Comparison of ENCODE assay signal across 27 mouse cellular contexts in the genomic region with DNA sequence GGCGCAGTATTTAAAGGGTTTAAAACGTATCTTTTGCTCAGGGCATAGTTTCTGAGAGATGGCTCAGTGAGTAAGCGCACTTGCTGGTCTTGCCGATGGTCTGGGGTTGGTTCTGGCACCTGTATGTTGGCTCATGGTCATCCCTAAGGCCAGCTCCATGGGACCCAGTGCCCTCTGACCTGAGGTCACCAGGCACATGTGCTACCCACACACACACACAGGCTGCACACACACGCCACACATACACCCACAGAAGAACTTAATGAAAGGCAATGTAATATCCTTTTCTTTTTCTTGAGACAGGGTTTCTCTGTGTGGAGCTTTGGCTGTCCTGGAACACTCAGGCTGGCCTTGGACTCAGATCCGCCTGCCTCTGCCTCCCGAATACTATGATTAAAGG.
"Had no signal": no experiment of that assay in that cellular context is flagged by ENCODE, and none has a peak within 500 bp of the region (broad histone marks: within the 10 kb centered on the region; RNA-seq: fewer than 3 reads in every experiment).

No protein-coding gene starts in this region.

- ATAC-seq: liver, embryonic 12.5 days; liver, postnatal 0 days; midbrain, embryonic 13.5 days; midbrain, embryonic 15.5 days; midbrain, embryonic 16.5 days had no signal

- H3K9me3 ChIP-seq: limb, embryonic 10.5 days; limb, embryonic 12.5 days; limb, embryonic 13.5 days; limb, embryonic 15.5 days; liver, embryonic 12.5 days; liver, embryonic 13.5 days; liver, embryonic 15.5 days; lung, embryonic 15.5 days; megakaryocyte, embryonic 14.5 days; midbrain, embryonic 10.5 days; midbrain, embryonic 12.5 days; midbrain, embryonic 13.5 days; midbrain, embryonic 15.5 days; neural tube, embryonic 12.5 days had no signal

- H3K4me2 ChIP-seq: limb, embryonic 12.5 days; limb, embryonic 13.5 days; limb, embryonic 15.5 days; liver, embryonic 12.5 days; liver, embryonic 13.5 days; liver, embryonic 15.5 days; lung, embryonic 14.5 days; lung, embryonic 15.5 days; midbrain, embryonic 11.5 days; midbrain, embryonic 12.5 days; midbrain, embryonic 13.5 days; midbrain, embryonic 15.5 days; neural tube, embryonic 12.5 days had no signal

- H3K4me3 ChIP-seq: left cerebral cortex, adult 2 months; limb, embryonic 10.5 days; limb, embryonic 12.5 days; limb, embryonic 13.5 days; limb, embryonic 15.5 days; liver, embryonic 12.5 days; liver, embryonic 13.5 days; liver, embryonic 15.5 days; lung, embryonic 15.5 days; megakaryocyte, embryonic 14.5 days; midbrain, embryonic 10.5 days; midbrain, embryonic 12.5 days; midbrain, embryonic 13.5 days; midbrain, embryonic 15.5 days; myocyte; neural tube, embryonic 12.5 days had no signal

- H3K4me1 ChIP-seq: limb, embryonic 10.5 days; limb, embryonic 12.5 days; limb, embryonic 13.5 days; limb, embryonic 15.5 days; liver, embryonic 15.5 days; midbrain, embryonic 10.5 days; midbrain, embryonic 12.5 days; midbrain, embryonic 13.5 days; midbrain, embryonic 15.5 days; neural tube, embryonic 12.5 days had no signal

- H3K27me3 ChIP-seq: limb, embryonic 12.5 days; limb, embryonic 13.5 days; limb, embryonic 15.5 days; liver, embryonic 12.5 days; liver, embryonic 13.5 days; liver, embryonic 15.5 days; lung, embryonic 15.5 days; megakaryocyte, embryonic 14.5 days; midbrain, embryonic 12.5 days; midbrain, embryonic 13.5 days; midbrain, embryonic 15.5 days; neural tube, embryonic 12.5 days had no signal

- H3K9ac ChIP-seq: limb, embryonic 12.5 days; limb, embryonic 13.5 days; limb, embryonic 15.5 days; liver, embryonic 12.5 days; liver, embryonic 13.5 days; liver, embryonic 14.5 days; liver, embryonic 15.5 days; liver, postnatal 0 days; lung, embryonic 14.5 days; lung, embryonic 15.5 days; midbrain, embryonic 12.5 days; midbrain, embryonic 13.5 days; midbrain, embryonic 15.5 days; neural tube, embryonic 12.5 days had no signal

- H3K27ac ChIP-seq: left cerebral cortex, adult 2 months; limb, embryonic 10.5 days; limb, embryonic 12.5 days; limb, embryonic 13.5 days; limb, embryonic 15.5 days; liver, embryonic 12.5 days; liver, embryonic 13.5 days; liver, embryonic 14.5 days; liver, embryonic 15.5 days; lung, embryonic 15.5 days; macrophage; midbrain, embryonic 10.5 days; midbrain, embryonic 12.5 days; midbrain, embryonic 13.5 days; midbrain, embryonic 15.5 days; neural tube, embryonic 12.5 days had no signal

- DNase-seq: left cerebral cortex, postnatal 4 days; liver; liver, embryonic 13.5 days; liver, postnatal 0 days; lung, adult 2 months; lung, postnatal 36 days; midbrain, embryonic 14.5 days had no signal
